Mouse (Mus musculus) midbrain, postnatal 0 days (tissue): ENCODE data around the gene Tm7sf3. TPM values are rescaled to one million over a fixed set of nuclear protein-coding genes. Genes with fewer than 3 reads are reported as not detected.

Experiments used
- ATAC-seq: fragments of 200-750 bp; cut with Nextera tagmentation; 2 replicates; pipeline ENCODE4 v1.8.0; 2017; ENCODE audit warnings: moderate number of reproducible peaks, mild to moderate bottlenecking, moderate TSS enrichment, moderate library complexity; ENCODE audit not compliant: low FRiP score
- DNase-seq: peaks from one replicate; pipeline ENCODE4 v3.0.0-alpha.2; 2015; ENCODE audit warnings: low spot score
- H3K27ac ChIP-seq: fragments of 300-500 bp; sonication (generic); 2 replicates; pipeline ENCODE4 v1.5.1; 2014; ENCODE audit warnings: low read depth, mild to moderate bottlenecking, low read length, mixed read lengths
- H3K27me3 ChIP-seq: fragments of 300-500 bp; sonication (generic); 2 replicates; pipeline ENCODE4 v1.6.1; 2014; ENCODE audit warnings: low read length, control low read depth, mixed read lengths; ENCODE audit not compliant: insufficient read depth
- H3K36me3 ChIP-seq: fragments of 300-500 bp; sonication (generic); 2 replicates; pipeline ENCODE4 v1.6.1; 2014; ENCODE audit warnings: low read length, control low read depth, mixed read lengths; ENCODE audit not compliant: insufficient read depth
- H3K4me1 ChIP-seq: fragments of 300-500 bp; sonication (generic); 2 replicates; pipeline ENCODE4 v1.6.1; 2014; ENCODE audit warnings: mild to moderate bottlenecking, control low read depth, antibody characterized with exemption, low read length, mixed read lengths; ENCODE audit not compliant: insufficient read depth
- H3K4me2 ChIP-seq: fragments of 300-500 bp; sonication (generic); 2 replicates; pipeline ENCODE4 v1.6.1; 2014; ENCODE audit warnings: low read depth, mild to moderate bottlenecking, low read length, mixed read lengths; ENCODE audit not compliant: poor library complexity, severe bottlenecking
- H3K4me3 ChIP-seq: fragments of 300-500 bp; sonication (generic); 2 replicates; pipeline ENCODE4 v1.5.1; 2014; ENCODE audit warnings: low read depth, mild to moderate bottlenecking, low read length, moderate library complexity
- H3K9ac ChIP-seq: fragments of 300-500 bp; sonication (generic); replicated peaks from 2 replicates; pipeline ENCODE4 v1.6.1; 2014; ENCODE audit warnings: mild to moderate bottlenecking, low read length, moderate library complexity, mixed read lengths; ENCODE audit not compliant: poor library complexity, severe bottlenecking
- H3K9me3 ChIP-seq: fragments of 300-500 bp; sonication (generic); 2 replicates; pipeline ENCODE4 v1.6.1; 2016; ENCODE audit warnings: low read length, control low read depth
- CTCF ChIP-seq: IDR thresholded peaks from 2 replicates; pipeline ENCODE4 v1.5.1; 2016; ENCODE audit warnings: antibody characterized with exemption, mild to moderate bottlenecking
- WGBS: fragments of 180-500 bp; shearing (Covaris S2); extraction: QIAGEN DNeasy Blood & Tissue Kit; methylation state at CpG from one replicate; pipeline ENCODE4 v1.1.7; 2014; 5-methylcytosine and 5-hydroxymethylcytosine counted together
- polyA plus RNA-seq: library from polyadenylated mRNA; unstranded; fragments of >200 nt; fragmentation: Nextera tagmentation; extraction: Ambion mirVana; gene quantifications from 2 replicates; pipeline ENCODE4 v1.2.1, GENCODE M21; 2015
- total RNA-seq: library from RNA; depleted of rRNA; stranded (reverse); fragments of >200 nt; gene quantifications from 2 replicates; pipeline ENCODE4 v1.2.3, GENCODE M21; 2014; rRNA removed

Gene Tm7sf3
- total RNA-seq, result 44.3 and 49.8 TPM in 2 replicates
- 36.3 and 38.3 TPM in 2 replicates for polyA plus RNA-seq

DNA sequence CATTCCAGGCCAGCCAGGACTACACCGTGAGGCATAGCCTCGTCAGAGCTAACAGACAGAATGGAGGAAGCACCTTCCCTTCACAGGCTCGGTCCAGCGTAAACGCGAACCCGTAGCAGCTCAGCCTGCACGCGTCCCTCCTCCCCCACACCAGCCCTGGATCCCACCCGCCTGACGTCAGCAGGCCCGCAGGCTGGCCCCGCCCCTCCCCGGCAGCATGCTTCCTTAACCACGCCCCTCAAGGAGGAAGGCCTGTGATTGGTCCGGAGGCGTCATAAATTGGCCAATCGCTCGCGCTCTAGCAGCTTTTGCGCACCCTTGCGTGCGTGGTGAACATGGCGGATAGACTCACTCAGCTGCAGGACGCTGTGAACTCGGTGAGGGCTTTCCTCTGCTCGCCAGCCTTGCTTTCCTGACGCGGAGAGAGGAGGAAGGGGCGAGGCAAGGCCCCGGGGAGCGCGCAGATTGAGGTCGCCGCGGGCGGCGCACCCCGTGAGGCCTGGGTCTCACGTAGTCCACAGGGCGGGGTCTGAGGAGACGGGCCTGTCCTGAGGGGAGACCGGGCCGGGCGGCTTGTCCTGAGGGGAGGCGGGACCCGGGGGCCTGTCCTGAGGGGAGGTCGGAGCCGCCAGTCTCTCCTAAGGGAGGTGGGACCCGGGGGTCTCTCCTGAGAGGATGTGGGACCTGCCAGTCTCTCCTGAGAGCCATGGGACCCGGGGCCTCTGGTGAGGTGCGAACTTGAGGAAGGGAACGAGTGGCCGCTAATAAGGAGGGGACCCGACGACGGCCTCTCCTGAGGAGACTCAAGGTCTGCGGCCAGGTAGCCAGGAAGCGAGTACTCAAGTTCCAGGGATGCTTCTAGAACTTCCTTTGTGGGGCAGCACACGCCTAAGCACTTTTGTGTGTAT, at the start of gene Tm7sf3, which contains the start of gene Med21:
Gene Tm7sf3 (minus strand): TSS at position 549 of the 908 bp plus-strand sequence.
Gene Med21 (plus strand): TSS at position 272 of the 908 bp plus-strand sequence.
- WGBS, result under 1% methylated on average over 60 of the region's 60 CpGs
- no peaks in the 10 kb centered on the region; the same call in 1 of the 2 replicates for H3K4me1 ChIP-seq
- H3K27me3 ChIP-seq, result no peaks in the 10 kb centered on the region
- H3K36me3 ChIP-seq, result no peaks in the 10 kb centered on the region
- no peaks in the 10 kb centered on the region for H3K9me3 ChIP-seq
- H3K4me2 ChIP-seq, result peak within 1 kb of the TSS; percentile 84
- peak; percentile 62 for TF ChIP-seq CTCF
- ATAC-seq, result peak; percentile 98
- H3K27ac ChIP-seq, result peak within 1 kb of the TSS; percentile 79
- H3K9ac ChIP-seq, result peak within 1 kb of the TSS; percentile 81
- DNase-seq, result peak; percentile 99
- H3K4me3 ChIP-seq, result peak within 1 kb of the TSS; percentile 83

DNA sequence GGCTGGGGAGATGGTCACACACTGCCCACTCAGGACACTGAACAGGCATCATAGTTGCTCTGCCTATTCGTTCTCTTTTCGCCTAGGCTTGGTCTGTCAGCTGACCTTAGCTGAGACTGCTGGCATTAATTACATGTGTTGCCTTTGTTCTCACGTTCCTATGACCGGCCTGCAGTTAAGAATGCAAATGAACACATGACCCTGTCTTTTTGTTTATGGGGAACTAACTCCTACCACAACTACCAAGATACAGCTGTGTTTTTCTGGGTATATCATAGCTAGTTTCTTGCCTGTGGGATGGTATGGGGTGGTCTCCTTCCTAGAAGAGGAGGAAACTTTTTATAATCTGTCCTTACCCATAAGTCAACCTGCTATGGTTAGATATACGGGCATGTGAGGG, 46.2 kb upstream of the Tm7sf3 start:
- 85% methylated on average over 5 of the region's 5 CpGs for WGBS
- no peak for TF ChIP-seq CTCF

DNA sequence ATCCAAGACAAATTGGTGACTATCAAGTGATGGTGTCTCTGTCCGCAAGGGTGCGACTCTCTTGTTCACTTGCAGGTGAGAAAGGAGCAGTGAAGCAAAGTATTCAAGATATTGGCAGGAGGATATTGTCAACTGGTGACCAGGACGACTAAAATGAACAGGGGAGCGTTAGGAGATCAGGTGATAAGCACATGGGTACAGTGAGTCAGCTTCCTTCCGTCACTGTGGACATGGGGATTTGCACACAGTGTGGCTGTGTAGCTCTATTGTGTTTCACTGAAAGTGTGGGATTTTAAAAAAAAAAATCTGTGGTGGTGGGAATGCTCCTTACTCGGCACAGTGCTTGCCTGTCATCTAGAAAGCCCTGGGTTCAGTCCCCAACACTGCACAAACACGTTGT, 45.4 kb upstream of the Tm7sf3 start:
- Histone ChIP-seq H3K9me3 (no peaks in the 10 kb centered on the region), H3K4me2 (no peak overlapping the region), H3K36me3 (no peaks in the 10 kb centered on the region), H3K27ac (no peak overlapping the region), H3K27me3 (no peaks in the 10 kb centered on the region), H3K4me3 (no peak overlapping the region), H3K4me1 (no peaks in the 10 kb centered on the region), H3K9ac (no peak overlapping the region)
- 86% methylated on average over 7 of the region's 7 CpGs for WGBS
- TF ChIP-seq CTCF, result no peak
- DNase-seq, result no peak
- no peak for ATAC-seq

More for the DNA sequence above, 46.2 kb upstream of the Tm7sf3 start:
- Histone ChIP-seq H3K4me1 (no peaks in the 10 kb centered on the region), H3K27me3 (no peaks in the 10 kb centered on the region), H3K9ac (no peak overlapping the region), H3K4me2 (no peak overlapping the region), H3K9me3 (no peaks in the 10 kb centered on the region), H3K36me3 (no peaks in the 10 kb centered on the region), H3K4me3 (no peak overlapping the region), H3K27ac (no peak overlapping the region)
- ATAC-seq (no peak), DNase-seq (no peak)

DNA sequence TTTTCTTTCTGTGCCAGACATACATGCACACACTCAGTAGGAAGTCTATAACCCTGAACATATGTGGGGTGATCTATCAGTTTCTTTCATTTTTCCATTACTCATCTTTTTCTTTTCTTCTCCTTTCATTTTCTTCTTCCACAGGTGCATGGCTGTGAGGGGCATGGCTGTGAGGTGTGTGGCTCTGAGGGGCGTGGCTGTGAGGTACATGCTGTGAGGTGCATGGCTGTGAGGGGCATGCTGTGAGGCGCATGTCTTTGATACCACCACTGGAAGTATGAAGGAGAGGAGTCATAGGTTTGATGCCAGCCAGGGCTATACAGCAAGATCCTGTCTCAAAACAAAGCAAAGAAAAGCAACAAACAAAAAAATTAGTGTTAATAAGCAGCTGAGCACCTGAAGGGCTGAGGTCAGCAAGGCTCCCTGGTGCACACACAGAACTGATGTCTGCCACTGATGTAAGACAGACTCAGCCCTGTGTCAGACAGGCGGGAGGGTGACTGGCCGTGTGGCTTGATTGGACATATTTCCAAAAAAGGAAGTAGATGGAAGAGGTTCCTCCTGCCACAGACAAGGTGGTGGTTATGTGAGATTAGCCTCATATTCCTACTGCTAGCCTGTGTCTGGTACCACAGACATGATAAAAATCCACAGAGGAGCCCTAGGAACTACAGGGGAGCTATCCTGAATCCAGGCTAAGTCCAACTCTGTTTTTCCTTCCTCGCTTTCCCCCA, 44.0 kb upstream of the Tm7sf3 start:
- Histone ChIP-seq H3K9ac (no peak overlapping the region), H3K4me1 (no peaks in the 10 kb centered on the region), H3K4me2 (no peak overlapping the region), H3K4me3 (no peak overlapping the region), H3K9me3 (no peaks in the 10 kb centered on the region), H3K27ac (no peak overlapping the region), H3K27me3 (no peaks in the 10 kb centered on the region), H3K36me3 (no peaks in the 10 kb centered on the region)
- no peak for TF ChIP-seq CTCF
- DNase-seq (no peak), ATAC-seq (no peak)
- WGBS, result 82% methylated on average over 5 of the region's 5 CpGs

DNA sequence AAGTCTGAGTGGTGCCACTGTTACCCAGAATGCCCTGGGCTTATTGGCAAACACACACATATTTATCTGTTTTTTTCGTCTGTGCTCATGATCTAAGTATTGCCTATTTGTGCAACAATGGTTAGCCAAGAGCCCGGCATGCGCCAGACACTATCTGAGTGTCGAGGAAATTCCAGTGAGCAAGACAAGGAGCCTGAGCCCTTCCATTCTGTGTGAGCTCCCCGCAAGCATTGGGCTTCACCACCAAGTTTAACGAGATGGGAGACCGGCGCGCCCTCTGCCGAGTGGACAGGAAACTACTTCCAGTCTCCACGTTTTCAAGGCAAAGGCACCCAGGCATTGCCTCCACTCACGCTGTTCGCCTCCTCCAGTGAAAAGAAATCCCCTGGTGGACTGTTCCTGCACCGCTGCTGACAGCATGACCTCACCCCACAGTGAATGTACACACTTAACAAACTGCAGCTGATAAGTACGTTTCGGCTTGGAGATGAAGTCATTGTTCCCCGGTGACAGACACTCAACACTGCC, 43.2 kb upstream of the Tm7sf3 start:
- no peak for ATAC-seq
- Histone ChIP-seq H3K27ac (no peak overlapping the region), H3K27me3 (no peaks in the 10 kb centered on the region), H3K4me2 (no peak overlapping the region), H3K4me1 (no peaks in the 10 kb centered on the region), H3K4me3 (no peak overlapping the region), H3K36me3 (no peaks in the 10 kb centered on the region), H3K9me3 (no peaks in the 10 kb centered on the region), H3K9ac (no peak overlapping the region)
- DNase-seq, result no peak
- TF ChIP-seq CTCF, result no peak
- 78% methylated on average over 17 of the region's 17 CpGs for WGBS
